Mouse (Mus musculus) T-helper 1 cell (primary cell): ENCODE results near the gene B9d1.

Experiments
- in situ Hi-C: fragments of 300-600 bp; cut with MboI, MseI; formaldehyde crosslinking; loops from one replicate; pipeline ENCODE4 v1.15.1; 2025; ENCODE audit warnings: high pct_unique_total_duplicates

The B9d1 gene

GRCm38 (mm10) chr11:61489085-61489484 is 15.9 kb upstream of the B9d1 start:
- in situ Hi-C loops = no loop called here

DNA sequence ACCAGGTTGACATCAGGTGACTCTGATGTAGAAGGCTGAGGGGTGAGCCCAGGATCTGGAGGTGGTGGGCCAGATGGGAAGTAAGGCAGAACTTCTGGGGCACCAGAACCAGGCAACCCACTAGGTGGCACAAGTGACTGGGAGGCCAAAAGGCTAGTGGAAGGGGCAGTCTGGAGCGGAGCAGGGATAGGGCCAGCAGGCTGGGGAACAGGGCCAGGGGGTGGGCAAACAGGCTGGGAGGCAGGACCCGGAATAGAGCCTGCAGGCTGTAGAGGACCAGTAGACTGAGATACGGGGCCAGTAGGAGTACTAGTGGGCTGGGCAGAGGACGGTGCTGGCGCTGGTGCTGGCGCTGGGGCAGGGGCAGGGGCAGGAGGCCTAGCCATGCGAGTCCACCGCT is 15.1 kb upstream of the B9d1 start:
- in situ Hi-C loops = no loop called here

GRCm38 (mm10) chr11:61490944-61491520 is 13.9 kb upstream of the B9d1 start:
- in situ Hi-C loops = no loop called here

DNA sequence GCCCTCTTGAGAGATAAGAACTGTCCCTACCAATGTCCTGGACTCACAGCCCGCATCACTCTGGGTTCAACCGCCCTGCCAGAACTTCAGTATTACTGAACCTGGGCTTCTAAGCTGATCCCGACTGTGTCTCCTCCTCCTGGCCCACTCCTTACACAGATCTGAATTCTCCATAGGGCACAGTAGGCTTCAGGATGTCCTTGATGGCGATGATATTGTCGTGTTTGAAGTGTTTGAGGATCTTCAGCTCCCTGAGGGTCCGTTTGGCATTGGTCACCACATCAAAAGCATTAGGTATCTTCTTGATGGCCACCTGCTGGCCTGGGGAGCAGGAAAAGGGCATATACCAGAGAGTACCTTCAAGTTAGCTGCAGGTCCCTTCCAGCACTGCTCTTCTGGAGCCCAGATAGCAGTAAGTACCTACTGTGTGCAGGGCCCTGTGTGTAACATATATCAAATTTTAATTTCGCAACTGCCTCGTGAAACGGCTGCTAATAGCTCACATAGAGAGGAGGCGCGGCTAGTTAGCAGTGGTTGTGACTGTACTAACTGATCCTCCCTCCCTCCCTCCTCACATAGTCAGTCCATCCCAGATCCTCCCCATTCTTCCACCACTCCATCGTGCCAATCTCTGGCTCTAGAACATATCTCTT is 12.1 kb upstream of the B9d1 start:
- in situ Hi-C loops = no loop called here

- in situ Hi-C loops = no loop called here
These were observed 11.3 kb upstream of the B9d1 start for GRCm38 (mm10) chr11:61493525-61494128.

GRCm38 (mm10) chr11:61494129-61494997 is 10.6 kb upstream of the B9d1 start, which contains the start of gene Mapk7:
Mapk7 (minus strand) TSS chr11:61494406.
- in situ Hi-C loops = no loop called here

DNA sequence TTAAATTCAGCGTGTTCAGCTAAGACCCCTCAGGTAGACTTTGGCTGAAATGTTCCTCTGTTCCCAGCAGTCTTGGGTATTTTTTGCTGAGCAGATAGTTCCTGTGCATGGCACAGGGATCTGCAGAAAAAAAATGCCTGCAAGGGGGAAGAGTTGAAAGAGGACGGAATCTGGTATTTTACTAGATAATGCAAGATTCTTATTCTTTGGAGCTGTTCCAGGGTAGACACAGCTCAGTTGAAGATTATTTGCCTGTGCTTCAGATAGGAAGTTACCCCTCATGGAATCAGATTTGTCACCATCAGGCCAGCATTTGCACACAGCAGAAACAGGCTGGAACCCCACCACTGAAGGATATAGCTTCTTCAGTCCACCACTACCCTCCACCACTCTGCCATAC is 9.4 kb upstream of the B9d1 start:
- in situ Hi-C loops = no loop called here

- in situ Hi-C loops = no loop called here
These were observed 7.5 kb upstream of the B9d1 start for GRCm38 (mm10) chr11:61497490-61497889.

DNA sequence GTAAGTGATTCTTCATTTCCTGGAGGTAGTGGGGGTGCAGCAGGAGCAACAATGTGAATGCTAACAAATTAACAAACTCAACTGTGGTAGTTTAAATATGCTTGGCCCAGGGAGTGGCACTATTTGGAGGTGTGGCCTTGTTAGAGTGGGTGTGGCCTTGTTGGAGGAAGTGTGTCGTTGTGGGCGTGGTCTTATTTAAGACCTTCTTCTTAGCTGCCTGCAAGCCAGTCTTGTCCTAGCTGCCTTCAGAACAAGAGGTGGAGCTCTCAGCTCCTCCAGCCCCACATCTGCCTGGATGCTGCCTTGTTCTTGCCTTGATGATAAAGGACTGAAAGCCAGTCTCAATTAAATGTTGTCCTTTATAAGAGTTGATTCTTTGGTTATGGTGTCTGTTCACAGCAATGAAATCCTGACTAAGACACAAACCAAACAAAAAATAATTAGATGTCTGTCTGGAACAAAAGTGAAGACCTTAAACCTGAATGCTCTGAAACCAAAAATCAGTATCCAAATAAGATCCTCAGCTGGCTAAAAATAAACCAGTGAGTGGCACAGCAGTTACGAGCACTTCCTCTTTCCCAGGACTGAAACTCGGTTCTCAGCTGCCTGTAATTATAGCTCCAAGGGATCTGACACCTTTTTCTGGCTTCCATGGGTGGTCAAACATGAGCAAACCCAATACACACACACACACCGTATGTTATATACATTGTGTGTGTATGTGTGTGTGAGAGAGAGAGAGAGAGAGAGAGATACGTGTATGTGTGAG is 6.0 kb upstream of the B9d1 start:
- in situ Hi-C loops = no loop called here

- in situ Hi-C loops = loop anchor here (5.0 kb wide), 1 partner anchor 1627 kb away; no protein-coding TSS in a partner anchor
These were observed 1.0 kb upstream of the B9d1 start for GRCm38 (mm10) chr11:61503933-61504332.

DNA sequence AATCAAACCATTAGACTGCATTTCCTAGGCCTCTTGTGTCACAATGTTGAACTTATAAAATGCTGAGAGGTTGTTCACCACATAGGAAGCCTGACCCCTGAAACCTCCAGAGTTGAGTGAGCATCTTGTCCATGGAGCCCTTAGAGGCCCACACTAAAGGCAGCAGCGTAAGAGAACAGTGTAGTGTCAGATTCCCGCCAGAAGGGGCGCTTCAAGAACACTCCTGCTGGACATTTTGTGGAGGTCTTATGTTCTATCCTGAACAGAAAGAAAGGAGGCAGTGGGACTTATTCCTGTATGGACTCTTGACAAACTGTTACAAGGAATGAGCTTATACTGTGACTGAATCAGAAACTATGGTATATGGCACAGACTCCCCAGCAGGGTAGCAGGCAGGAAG is 10.0 kb downstream of the B9d1 start:
- in situ Hi-C loops = no loop called here

GRCm38 (mm10) chr11:61517971-61518370 is 13.0 kb downstream of the B9d1 start:
- in situ Hi-C loops = no loop called here

DNA sequence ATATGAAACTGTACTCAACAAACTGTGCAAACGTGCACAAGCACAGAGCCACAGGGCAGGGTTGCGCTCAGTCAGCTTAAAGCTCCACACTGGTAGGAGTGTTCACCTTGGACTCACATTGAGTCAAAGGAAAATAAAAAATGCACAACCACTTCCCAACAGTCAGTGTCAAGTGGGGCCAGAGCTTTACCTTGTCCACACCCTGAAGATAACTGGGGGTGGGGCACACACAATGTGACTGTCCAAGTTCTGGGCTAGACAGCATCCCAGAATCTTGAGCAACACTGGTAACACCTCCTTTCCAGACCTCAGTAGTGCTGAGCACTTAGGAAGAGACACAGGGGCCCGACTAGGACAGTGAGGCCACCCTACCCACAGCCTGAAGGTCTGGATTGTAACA is 13.9 kb downstream of the B9d1 start:
- in situ Hi-C loops = no loop called here

- in situ Hi-C loops = no loop called here
These were observed 14.7 kb downstream of the B9d1 start for GRCm38 (mm10) chr11:61519484-61520107.

GRCm38 (mm10) chr11:61526872-61527271 is 21.9 kb downstream of the B9d1 start:
- in situ Hi-C loops = no loop called here

DNA sequence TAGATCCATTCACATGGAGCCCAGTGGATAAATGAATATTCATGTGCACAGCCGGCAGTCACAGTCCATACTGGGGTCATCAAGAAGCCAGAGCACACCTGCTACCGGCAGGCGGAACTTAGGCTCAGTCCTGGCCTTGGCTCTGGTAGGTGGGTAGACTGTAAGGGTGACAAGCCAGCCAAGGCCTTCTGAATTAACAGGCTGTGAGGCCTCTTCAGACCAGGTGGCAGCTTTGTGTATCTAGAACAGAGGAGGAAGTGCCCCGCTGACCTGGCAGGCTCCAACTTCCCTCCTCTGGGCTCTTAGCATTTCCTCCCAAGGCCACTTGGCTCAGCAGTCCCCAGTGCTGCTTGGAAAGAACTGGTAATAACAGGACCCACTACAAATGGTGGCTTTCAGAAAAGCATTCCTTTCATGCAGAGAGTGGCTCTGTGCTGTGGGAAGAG is 24.3 kb downstream of the B9d1 start:
- in situ Hi-C loops = no loop called here

DNA sequence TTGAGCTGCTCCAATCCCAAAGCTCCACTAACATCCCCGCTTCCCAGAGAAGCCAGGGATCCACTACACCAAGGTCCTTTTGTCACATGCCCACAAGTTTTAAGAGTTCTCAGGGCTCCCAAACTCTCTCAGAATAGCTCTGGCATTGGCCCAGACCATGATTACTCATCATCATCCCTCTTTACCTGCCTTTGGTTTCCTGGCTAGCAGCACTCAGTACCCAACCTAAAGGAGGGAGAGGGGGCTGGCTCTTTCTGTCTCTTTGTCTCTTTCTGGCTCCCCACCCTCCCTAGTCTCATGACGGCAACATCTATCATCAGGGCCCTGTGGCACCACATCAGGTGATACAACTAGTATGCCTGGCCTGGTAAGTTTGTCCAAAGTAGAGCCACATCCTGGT is 27.9 kb downstream of the B9d1 start:
- in situ Hi-C loops = no loop called here

GRCm38 (mm10) chr11:61533571-61533970 is 28.6 kb downstream of the B9d1 start:
- in situ Hi-C loops = no loop called here

GRCm38 (mm10) chr11:61535530-61535929 is 30.6 kb downstream of the B9d1 start:
- in situ Hi-C loops = no loop called here

- in situ Hi-C loops = no loop called here
These were observed 32.0 kb downstream of the B9d1 start for GRCm38 (mm10) chr11:61536952-61537351.

GRCm38 (mm10) chr11:61537362-61537761 is 32.4 kb downstream of the B9d1 start:
- in situ Hi-C loops = no loop called here
